9 mouse cellular contexts compared by ENCODE assay signal in genomic region chr11:19014441-19015161, GRCm38 (mm10). TPM values are rescaled to one million over a fixed set of nuclear protein-coding genes. Genes with fewer than 3 reads are reported as not detected.
DNase-seq lines count a peak whose midpoint lies in the region; ATAC-seq and TF ChIP-seq lines count a peak whose summit lies in the region.
"Had no signal": no experiment of that assay in that cellular context is flagged by ENCODE, and none has a peak within 500 bp of the region (broad histone marks: within the 10 kb centered on the region; RNA-seq: fewer than 3 reads in every experiment).

No protein-coding gene starts in this region.

- peak; percentile 25 for DNase-seq in gastrocnemius, adult 18-20 months (ENCODE audit: low spot score)
- DNase-seq in gastrocnemius, postnatal 25 days = no peak
- peak; percentile 61 for DNase-seq in Muller cell, postnatal 12 days (ENCODE audit: inconsistent ontology term)
- peak; percentile 55 for DNase-seq in hindbrain, postnatal 0 days (ENCODE audit: low spot score)
- peak; percentile 40 to 47 for DNase-seq in lung, postnatal 4 days
- no peak for DNase-seq in layer of hippocampus, postnatal 14 days (ENCODE audit: low spot score in 2 of 2)
- DNase-seq in left cerebral cortex, adult 18-20 months (ENCODE audit: low spot score in 2 of 2) = no peak

- WGBS in forebrain, embryonic 12.5 days = 1% methylated on average over 35 of the region's 35 CpGs
- 2% methylated on average over 35 of the region's 35 CpGs for WGBS in hindbrain, postnatal 0 days

- no peaks in the 10 kb centered on the region for H3K9me3 ChIP-seq in forebrain, embryonic 12.5 days
- no peaks in the 10 kb centered on the region for H3K9me3 ChIP-seq in hindbrain, postnatal 0 days (ENCODE audit: low read length)
- H3K9me3 ChIP-seq: G1E had no signal

- ATAC-seq in forebrain, embryonic 12.5 days (ENCODE audit: low FRiP score) = no peak
- no peak for ATAC-seq in hindbrain, postnatal 0 days

- H3K4me2 ChIP-seq in forebrain, embryonic 12.5 days = peak overlapping the region; percentile 86
- H3K4me2 ChIP-seq in hindbrain, postnatal 0 days (ENCODE audit: low read depth, low read length) = peak overlapping the region; percentile 78

- TF ChIP-seq CTCF in hindbrain, postnatal 0 days (IDR thresholded peaks at IDR 0.05; ENCODE audit: low read depth) = no peak

- H3K4me3 ChIP-seq in forebrain, embryonic 12.5 days (replicated peaks) = peak overlapping the region; percentile 58
- peak overlapping the region; percentile 72 for H3K4me3 ChIP-seq in hindbrain, postnatal 0 days (ENCODE audit: low read length)

- peak overlapping the region; percentile 46; the same call in 1 of the 2 replicates for H3K27ac ChIP-seq in forebrain, embryonic 12.5 days
- peak overlapping the region; percentile 99 for H3K27ac ChIP-seq in hindbrain, postnatal 0 days

- H3K36me3 ChIP-seq in forebrain, embryonic 12.5 days (replicated peaks) = no peaks in the 10 kb centered on the region
- no peaks in the 10 kb centered on the region; the same call in 1 of the 2 replicates for H3K36me3 ChIP-seq in hindbrain, postnatal 0 days (ENCODE audit: insufficient read depth, low read length)
- H3K36me3 ChIP-seq: G1E had no signal

- H3K27me3 ChIP-seq in forebrain, embryonic 12.5 days = peaks cover 44% of the 10 kb centered on the region
- no peaks in the 10 kb centered on the region for H3K27me3 ChIP-seq in hindbrain, postnatal 0 days (ENCODE audit: insufficient read depth, low read length)

- peak overlapping the region; percentile 75 for H3K9ac ChIP-seq in forebrain, embryonic 12.5 days
- H3K9ac ChIP-seq in hindbrain, postnatal 0 days (replicated peaks; ENCODE audit: low read length) = peak overlapping the region; percentile 97

- H3K4me1 ChIP-seq in forebrain, embryonic 12.5 days = peaks cover 65% of the 10 kb centered on the region
- H3K4me1 ChIP-seq in hindbrain, postnatal 0 days (ENCODE audit: insufficient read depth, low read length) = no peaks in the 10 kb centered on the region

RNA-seq across cellular contexts. Expression of gene Meis1, which starts 4.2 kb away (rescaled TPM):
- total RNA-seq in gastrocnemius, adult 18-20 months (2021) = 1 to 10 TPM; 3.6 to 4.0 TPM
- 1 to 10 TPM; 2.7 to 4.0 TPM for total RNA-seq in gastrocnemius, postnatal 25 days (2021)
- polyA plus RNA-seq in forebrain, embryonic 12.5 days (2016; fragmentation: Nextera tagmentation; extraction: Ambion mirVana) = 40.4 and 44.8 TPM in 2 replicates
- total RNA-seq in hindbrain, postnatal 0 days (2014; rRNA removed) = 89.3 and 99.4 TPM in 2 replicates
- polyA plus RNA-seq in hindbrain, postnatal 0 days (2015; fragmentation: Nextera tagmentation; extraction: Ambion mirVana) = 112 and 114 TPM in 2 replicates
- 1 to 10 TPM; 2.0 to 2.9 TPM for total RNA-seq in layer of hippocampus, postnatal 14 days (2021)
- total RNA-seq in left cerebral cortex, adult 18-20 months (2021) = 1 to 10 TPM; 5.2 to 7.9 TPM

Comparison
In these comparisons a context has a peak if more than half of its experiments do, and no peak if none do; other contexts are left out.
1. DNase-seq: peak in gastrocnemius, adult 18-20 months (single experiment), Muller cell, postnatal 12 days (single experiment), hindbrain, postnatal 0 days (single experiment) and lung, postnatal 4 days (2 of 2); none in gastrocnemius, postnatal 25 days (single experiment), layer of hippocampus, postnatal 14 days (0 of 2) and left cerebral cortex, adult 18-20 months (0 of 2).
2. RNA of gene Meis1, which starts 4.2 kb away (total RNA-seq): 89.3 to 99.4 TPM in hindbrain, postnatal 0 days; 5.2 to 7.9 TPM in left cerebral cortex, adult 18-20 months, 3.6 to 4.0 TPM in gastrocnemius, adult 18-20 months, 2.7 to 4.0 TPM in gastrocnemius, postnatal 25 days and 2.0 to 2.9 TPM in layer of hippocampus, postnatal 14 days; every median in the first group is over 10 times any median in the second.